Mouse (Mus musculus) heart, embryonic 14.5 days (tissue): ENCODE results near the gene Phospho2. TPM values are rescaled to one million over a fixed set of nuclear protein-coding genes. Genes with fewer than 3 reads are reported as not detected.
"Not testable (repeated sequence)": the region's sequence is repeated elsewhere in the genome, so short reads cannot be mapped to it uniquely, and the experiment has no call there.

ENCODE experiments used
- ATAC-seq: fragments of 200-750 bp; cut with Nextera tagmentation; 2 replicates; pipeline ENCODE4 v1.8.0; 2017; ENCODE audit warnings: low read depth, moderate TSS enrichment; ENCODE audit not compliant: insufficient number of reproducible peaks, insufficient read depth, low FRiP score
- H3K27ac ChIP-seq, 2 experiments: fragments of 200-500 bp in 1 of 2; fragments of 300-500 bp in 1 of 2; sonication (generic) in 1 of 2; replicated peaks in 1 of 2; 2 replicates each; pipeline ENCODE4 v1.5.1; 2012 to 2014; ENCODE audit warnings: low read depth in 2 of 2, low read length in 2 of 2, control low read depth in 1 of 2, mild to moderate bottlenecking in 1 of 2, mixed read lengths in 1 of 2; ENCODE audit not compliant: control insufficient read depth in 1 of 2, insufficient read depth in 1 of 2
- H3K27me3 ChIP-seq: fragments of 300-500 bp; sonication (generic); 2 replicates; pipeline ENCODE4 v1.6.1; 2014; ENCODE audit warnings: mild to moderate bottlenecking, low read length, control low read depth; ENCODE audit not compliant: control insufficient read depth, insufficient read depth
- H3K36me3 ChIP-seq: fragments of 300-500 bp; sonication (generic); 2 replicates; pipeline ENCODE4 v1.6.1; 2014; ENCODE audit warnings: mild to moderate bottlenecking, control low read depth, low read length, mixed read lengths; ENCODE audit not compliant: control insufficient read depth, insufficient read depth
- H3K4me1 ChIP-seq, 2 experiments: fragments of 200-500 bp in 1 of 2; fragments of 300-500 bp in 1 of 2; sonication (generic) in 1 of 2; 2 replicates each; pipeline ENCODE4 v1.6.1; 2012 to 2014; ENCODE audit warnings: low read length in 2 of 2, control low read depth in 1 of 2, mixed read lengths in 1 of 2; ENCODE audit not compliant: control insufficient read depth in 2 of 2, insufficient read depth in 2 of 2
- H3K4me2 ChIP-seq: fragments of 300-500 bp; sonication (generic); 2 replicates; pipeline ENCODE4 v1.6.1; 2014; ENCODE audit warnings: mild to moderate bottlenecking, low read length
- H3K4me3 ChIP-seq, 2 experiments: fragments of 200-500 bp in 1 of 2; fragments of 300-500 bp in 1 of 2; sonication (generic) in 1 of 2; 2 replicates each; pipeline ENCODE4 v1.5.1; 2012 to 2014; ENCODE audit warnings: low read length in 2 of 2, mild to moderate bottlenecking in 2 of 2, control low read depth in 1 of 2, low read depth in 1 of 2, moderate library complexity in 1 of 2; ENCODE audit not compliant: control insufficient read depth in 1 of 2, insufficient read depth in 1 of 2
- H3K9ac ChIP-seq: fragments of 300-500 bp; sonication (generic); 2 replicates; pipeline ENCODE4 v1.6.1; 2014; ENCODE audit warnings: mild to moderate bottlenecking, low read length
- H3K9me3 ChIP-seq: fragments of 300-500 bp; sonication (generic); 2 replicates; pipeline ENCODE4 v1.6.1; 2016; ENCODE audit warnings: low read length, control low read depth; ENCODE audit not compliant: control insufficient read depth
- WGBS: fragments of 180-500 bp; shearing (Covaris S2); extraction: QIAGEN DNeasy Blood & Tissue Kit; methylation state at CpG from one replicate; pipeline ENCODE4 v1.1.7; 2014; 5-methylcytosine and 5-hydroxymethylcytosine counted together
- polyA plus RNA-seq: library from polyadenylated mRNA; unstranded; fragments of >200 nt; fragmentation: Nextera tagmentation; extraction: Ambion mirVana; gene quantifications from 2 replicates; pipeline ENCODE4 v1.2.1, GENCODE M21; 2014

Gene Phospho2
- polyA plus RNA-seq, 1 experiment from 2014 or later: 20.2 TPM

DNA sequence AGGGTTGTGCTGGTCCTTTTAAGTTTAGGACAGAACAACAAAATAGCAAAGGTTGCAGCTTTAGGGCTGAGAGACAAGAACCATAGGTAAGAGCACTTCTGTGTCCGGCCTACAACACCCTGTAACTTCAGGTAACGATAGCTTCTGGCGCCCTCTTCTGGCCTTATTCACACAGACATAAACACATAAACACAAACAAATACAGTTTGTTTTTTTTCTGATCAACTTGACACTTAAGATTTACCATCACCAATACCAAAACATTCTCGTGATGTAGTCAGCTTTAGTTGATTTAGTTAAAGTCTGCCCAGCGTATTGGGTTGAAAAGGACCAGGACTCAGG lies 10.6 kb upstream of the Phospho2 start:
- Histone ChIP-seq H3K36me3 (0 out of 2 replicates have a peak, but pooled peaks cover 3% of the 10 kb centered on the region), H3K27me3 (no peaks in the 10 kb centered on the region), H3K9ac (no peak overlapping the region), H3K4me1 (no peaks in the 10 kb centered on the region), H3K9me3 (no peaks in the 10 kb centered on the region), H3K4me3 (no peak overlapping the region), H3K27ac (no peak overlapping the region), H3K4me2 (no peak overlapping the region)
- 46% methylated on average over 5 of the region's 5 CpGs for WGBS
- no peak for ATAC-seq

DNA sequence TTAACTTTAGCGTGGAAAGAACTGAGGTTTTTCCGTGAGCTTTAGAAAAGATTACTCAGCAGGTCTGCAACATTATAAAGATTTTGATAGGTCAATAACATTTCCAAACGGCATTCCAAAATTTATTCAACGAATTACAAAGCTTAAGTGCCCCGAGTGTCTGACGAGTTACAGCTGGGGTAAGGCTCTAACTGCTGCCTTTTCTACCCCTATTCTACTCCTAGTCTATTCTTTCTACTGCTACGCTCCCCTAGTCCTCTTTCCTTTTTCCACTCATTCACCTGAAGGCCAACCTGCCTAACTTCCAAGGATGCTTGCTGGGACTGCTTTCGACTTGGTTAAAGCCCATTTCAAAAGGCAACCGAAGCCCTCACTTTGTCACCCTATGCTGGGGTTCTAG lies 449 bp upstream of the Phospho2 start:
- peak overlapping the region; percentile 62 to 73 for H3K4me3 ChIP-seq
- H3K9ac ChIP-seq: peak overlapping the region; percentile 85
- H3K27me3 ChIP-seq: no peaks in the 10 kb centered on the region
- H3K27ac ChIP-seq: peak overlapping the region in 1 of 2 experiments; percentile 81; a peak in 1 of 4 replicates
- peaks cover 17% of the 10 kb centered on the region for H3K36me3 ChIP-seq
- peak overlapping the region; percentile 85 for H3K4me2 ChIP-seq
- H3K4me1 ChIP-seq: no peaks in the 10 kb centered on the region
- WGBS: 28% methylated on average over 9 of the region's 9 CpGs
- no peaks in the 10 kb centered on the region for H3K9me3 ChIP-seq
- peak; percentile 17; the same call in 1 of the 2 replicates for ATAC-seq

DNA sequence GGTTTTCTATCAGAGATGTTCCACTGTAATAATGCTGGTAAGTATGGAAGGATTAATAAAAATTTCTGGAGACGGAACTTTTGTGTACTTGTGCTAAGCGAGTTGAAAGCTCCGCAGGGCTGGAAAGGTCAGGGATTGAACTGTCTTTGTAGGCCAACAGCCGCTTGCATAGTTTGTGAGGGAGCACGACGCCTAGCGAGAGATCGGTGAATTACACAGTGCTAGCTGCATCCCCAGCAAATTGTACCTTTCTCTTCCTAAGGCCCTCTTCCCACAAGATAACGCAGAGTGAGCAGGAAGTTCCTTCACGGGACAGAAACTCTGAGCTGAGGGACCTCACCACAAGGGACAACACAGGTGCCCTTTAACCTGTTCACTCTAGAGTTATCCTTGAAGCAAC lies 862 bp downstream of the Phospho2 start:
- no peaks in the 10 kb centered on the region for H3K9me3 ChIP-seq
- peak overlapping the region; percentile 85 for H3K4me2 ChIP-seq
- H3K27ac ChIP-seq: peak overlapping the region in 1 of 2 experiments; percentile 81; a peak in 2 of 4 replicates
- ATAC-seq: no peak
- no peaks in the 10 kb centered on the region for H3K4me1 ChIP-seq
- peak overlapping the region; percentile 62 to 73; a peak in 3 of 4 replicates for H3K4me3 ChIP-seq
- H3K27me3 ChIP-seq: no peaks in the 10 kb centered on the region
- WGBS: 2% methylated on average over 10 of the region's 10 CpGs
- H3K9ac ChIP-seq: peak overlapping the region; percentile 85
- H3K36me3 ChIP-seq: peaks cover 24% of the 10 kb centered on the region

DNA sequence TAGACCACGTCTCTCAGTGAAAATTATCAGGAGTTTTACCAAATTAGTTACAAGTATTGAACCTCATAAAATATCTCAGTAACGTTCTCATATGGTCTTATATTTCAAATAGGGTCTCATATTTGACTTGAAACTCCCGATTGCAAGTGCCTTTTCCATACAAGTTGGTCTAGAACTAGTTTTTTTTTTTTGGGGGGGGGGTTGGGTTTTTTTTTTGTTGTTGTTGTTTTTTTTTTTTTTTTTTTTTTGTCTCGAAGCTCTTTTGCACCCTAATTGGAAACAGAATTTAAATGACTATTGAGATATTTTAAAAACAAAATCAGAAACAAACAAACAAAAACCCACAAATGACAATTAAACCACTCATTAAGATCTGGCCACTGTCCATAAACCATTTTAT lies 1.3 kb downstream of the Phospho2 start:
- Histone ChIP-seq H3K9me3 (no peaks in the 10 kb centered on the region), H3K36me3 (peaks cover 28% of the 10 kb centered on the region), H3K27me3 (no peaks in the 10 kb centered on the region), H3K9ac (no peak overlapping the region), H3K4me3 (no peak overlapping the region), H3K4me1 (no peaks in the 10 kb centered on the region), H3K27ac (no peak overlapping the region), H3K4me2 (peak overlapping the region; percentile 85)
- ATAC-seq: no peak
- WGBS: 71% methylated on average over 4 of the region's 4 CpGs

DNA sequence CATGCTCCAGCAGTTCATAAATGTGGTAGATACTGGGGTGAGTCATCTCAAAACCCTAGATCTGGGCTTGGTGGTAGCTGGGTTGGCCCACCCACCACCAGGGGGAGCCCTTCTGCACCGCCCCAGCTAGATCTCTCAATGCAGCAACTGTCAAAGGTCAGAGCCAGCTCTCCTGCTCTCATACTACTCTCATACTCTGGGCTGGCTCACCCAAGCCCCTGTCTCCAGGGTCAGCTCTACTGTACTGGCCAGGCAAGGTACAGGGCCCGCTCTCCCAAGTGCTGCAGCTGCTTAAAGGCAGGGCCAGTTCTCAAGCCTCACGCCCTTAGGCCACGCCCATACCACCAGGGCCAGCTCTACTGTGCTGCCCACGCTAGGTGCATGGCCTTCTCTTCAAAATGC lies 13.5 kb downstream of the Phospho2 start:
- 57% methylated on average over 5 of the region's 5 CpGs for WGBS
- no peak overlapping the region for H3K27ac ChIP-seq
- H3K4me1 ChIP-seq: peaks cover 0 to 2% of the 10 kb centered on the region in 2 experiments; a peak in 1 of 4 replicates
- no peak overlapping the region for H3K4me3 ChIP-seq
- H3K4me2 ChIP-seq: peak overlapping the region; percentile 35
- H3K36me3 ChIP-seq: 0 out of 2 replicates have a peak, but pooled peaks cover under 1% of the 10 kb centered on the region
- no peaks in the 10 kb centered on the region for H3K9me3 ChIP-seq
- no peak overlapping the region for H3K9ac ChIP-seq
- peak; percentile 64 for ATAC-seq
- H3K27me3 ChIP-seq: no peaks in the 10 kb centered on the region

DNA sequence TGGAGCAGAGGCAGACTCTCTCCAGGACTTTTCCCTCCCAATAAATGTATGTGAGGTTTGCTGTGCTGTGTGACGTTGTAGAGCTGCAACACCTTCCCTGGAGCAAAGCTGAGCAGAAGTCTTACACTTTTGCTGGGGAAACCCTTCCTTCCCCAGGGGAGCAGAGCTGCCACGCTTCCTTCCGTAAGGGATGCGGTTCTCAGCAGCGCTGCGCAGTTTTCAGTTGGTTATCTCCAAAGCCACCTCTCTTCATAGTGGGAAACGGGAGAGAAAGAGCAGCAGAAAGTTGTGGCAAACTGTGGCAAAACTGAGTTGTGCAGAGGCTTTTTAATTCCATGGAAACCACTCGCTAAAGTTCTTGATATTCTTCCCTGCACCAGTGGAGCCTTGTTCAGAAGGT lies 14.3 kb downstream of the Phospho2 start:
- H3K4me2 ChIP-seq: no peak overlapping the region
- no peak for ATAC-seq
- H3K4me3 ChIP-seq: no peak overlapping the region
- no peaks in the 10 kb centered on the region for H3K9me3 ChIP-seq
- H3K4me1 ChIP-seq: peaks cover 0 to 2% of the 10 kb centered on the region in 2 experiments; a peak in 1 of 4 replicates
- H3K27ac ChIP-seq: no peak overlapping the region
- no peaks in the 10 kb centered on the region for H3K36me3 ChIP-seq
- WGBS: 44% methylated on average over 8 of the region's 8 CpGs
- H3K27me3 ChIP-seq: no peaks in the 10 kb centered on the region
- no peak overlapping the region for H3K9ac ChIP-seq

DNA sequence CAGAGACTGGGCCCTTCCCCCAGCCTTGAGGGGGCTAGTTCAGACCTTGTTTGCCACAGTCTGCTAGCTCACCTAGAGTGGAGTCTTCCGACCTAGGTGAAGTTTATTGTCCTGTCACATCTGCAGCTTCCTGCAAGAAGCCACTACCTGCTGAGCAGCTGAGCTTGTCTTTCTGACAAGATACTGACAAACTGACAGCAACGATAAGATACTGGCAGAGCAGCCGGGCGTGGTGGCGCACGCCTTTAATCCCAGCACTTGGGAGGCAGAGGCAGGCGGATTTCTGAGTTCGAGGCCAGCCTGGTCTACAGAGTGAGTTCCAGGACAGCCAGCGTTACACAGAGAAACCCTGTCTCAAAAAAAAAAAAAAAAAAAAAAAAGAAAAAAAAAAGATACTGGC lies 15.2 kb downstream of the Phospho2 start:
- H3K27ac ChIP-seq, H3K4me3 ChIP-seq, H3K9me3 ChIP-seq, H3K4me2 ChIP-seq, ATAC-seq, H3K27me3 ChIP-seq, H3K4me1 ChIP-seq, H3K9ac ChIP-seq, H3K36me3 ChIP-seq: not testable (repeated sequence)
- WGBS: 70% methylated on average over 7 of the region's 9 CpGs

DNA sequence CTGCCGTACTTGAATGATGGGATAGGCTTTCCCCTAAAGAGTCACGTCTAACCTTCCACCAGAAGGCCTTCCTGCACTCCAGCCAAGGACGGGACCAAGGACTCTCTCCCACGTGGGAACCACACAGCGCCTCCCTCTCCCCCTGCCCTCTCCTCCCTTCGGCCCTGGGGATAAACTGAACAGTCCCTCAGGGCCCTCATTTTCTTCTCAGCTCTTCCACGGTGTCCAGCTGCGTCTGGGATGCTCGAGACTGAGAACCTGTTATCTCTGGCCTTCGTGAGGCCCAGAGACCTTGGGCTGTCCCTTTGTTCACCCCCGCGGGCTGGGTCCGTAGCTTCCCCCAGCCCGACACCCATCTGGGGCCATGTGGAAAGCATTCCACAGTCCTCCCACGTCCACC lies 20.7 kb downstream of the Phospho2 start:
- Histone ChIP-seq H3K27ac (no peak overlapping the region), H3K9ac (no peak overlapping the region), H3K4me3 (no peak overlapping the region), H3K9me3 (no peaks in the 10 kb centered on the region), H3K27me3 (no peaks in the 10 kb centered on the region), H3K4me2 (no peak overlapping the region), H3K36me3 (no peaks in the 10 kb centered on the region), H3K4me1 (no peaks in the 10 kb centered on the region; a peak in 1 of 4 replicates)
- 35% methylated on average over 15 of the region's 15 CpGs for WGBS
- ATAC-seq: no peak
